Comparison of ENCODE assay signal across 16 mouse cellular contexts in genomic region chr1:192981120-192981519, GRCm38 (mm10).
"Had no signal": no experiment of that assay in that cellular context is flagged by ENCODE, and none has a peak within 500 bp of the region (broad histone marks: within the 10 kb centered on the region; RNA-seq: fewer than 3 reads in every experiment).

No protein-coding gene starts in this region.

- H3K4me1 ChIP-seq: lung, embryonic 15.5 days; midbrain, embryonic 13.5 days had no signal

- DNase-seq: kidney, adult 2 months; kidney, postnatal 36 days; layer of hippocampus, postnatal 36 days; lung, adult 18-20 months; lung, postnatal 10 days; lung, postnatal 36 days; right cerebral cortex, adult 18-20 months; right cerebral cortex, postnatal 14 days; right cerebral cortex, postnatal 4 days; thymus, postnatal 25 days had no signal

- H3K9ac ChIP-seq: lung, embryonic 15.5 days; midbrain, embryonic 13.5 days had no signal

- H3K4me2 ChIP-seq: lung, embryonic 15.5 days; midbrain, embryonic 13.5 days had no signal

- H3K27ac ChIP-seq: kidney, postnatal 0 days; left cerebral cortex, adult 2 months; lung, embryonic 15.5 days; midbrain, embryonic 13.5 days; stomach, postnatal 0 days had no signal

- H3K27me3 ChIP-seq: lung, embryonic 15.5 days; midbrain, embryonic 13.5 days had no signal

- ATAC-seq: intestine, postnatal 0 days; midbrain, embryonic 13.5 days had no signal

- H3K4me3 ChIP-seq: left cerebral cortex, adult 2 months; lung, embryonic 15.5 days; midbrain, embryonic 13.5 days had no signal

- H3K9me3 ChIP-seq: lung, embryonic 15.5 days; midbrain, embryonic 13.5 days had no signal

- H3K36me3 ChIP-seq: lung, embryonic 15.5 days; midbrain, embryonic 13.5 days had no signal
